Mouse (Mus musculus): ENCODE data around the gene Adamtsl5. TPM values are rescaled to one million over a fixed set of nuclear protein-coding genes. Genes with fewer than 3 reads are reported as not detected.
A peak's percentile ranks its signal among the peaks of the same experiment; 100 is the strongest.

Adamtsl5 gene
- polyA plus RNA-seq, 1 experiment from 2014 or later = 0.31 TPM

GRCm38 (mm10) chr10:80292251-80293146 is 55.7 kb downstream of the Adamtsl5 start, which contains the start of gene Rps15:
Rps15 (plus strand) TSS chr10:80292453.
- Histone ChIP-seq H3K4me3 (ENCODE audit: low read depth, low read length) (peak within 1 kb of the TSS; percentile 91), H3K9me3 (ENCODE audit: control insufficient read depth, low read length) (no peaks in the 10 kb centered on the region), H3K4me2 (peak within 1 kb of the TSS; percentile 99), H3K4me1 (ENCODE audit: control insufficient read depth, insufficient read depth, low read length) (peaks cover 36% of the 10 kb centered on the region), H3K36me3 (ENCODE audit: control insufficient read depth, insufficient read depth, low read length) (peaks cover 17% of the 10 kb centered on the region), H3K9ac (ENCODE audit: low read length) (peak within 1 kb of the TSS; percentile 99), H3K27ac (ENCODE audit: low read depth, low read length) (peak within 1 kb of the TSS; percentile 88), H3K27me3 (ENCODE audit: control insufficient read depth, insufficient read depth, low read length) (no peaks in the 10 kb centered on the region)
- WGBS = under 1% methylated on average over 71 of the region's 72 CpGs
- ATAC-seq (ENCODE audit: low FRiP score) (peak; percentile 85), DNase-seq (ENCODE audit: low spot score, missing footprints) (peak; percentile 99)

Small RNA genes lying within 50 kb of the gene (microRNA-seq; reads per million reads assigned to microRNA genes)
- gene Gm22721 = not detected

Other genes starting within 250 kb of the Adamtsl5 start
- gene Sbno2, start 242.8 kb downstream of the Adamtsl5 start, polyA plus RNA-seq (2014; fragmentation: Nextera tagmentation; extraction: Ambion mirVana) = 7.0 and 7.3 TPM in 2 replicates
- 18.5 and 23.1 TPM in 2 replicates for gene Stk11, start 232.6 kb downstream of the Adamtsl5 start, polyA plus RNA-seq (2014; fragmentation: Nextera tagmentation; extraction: Ambion mirVana)
- gene Atp5d, start 209.8 kb downstream of the Adamtsl5 start, polyA plus RNA-seq (2014; fragmentation: Nextera tagmentation; extraction: Ambion mirVana) = 329 and 355 TPM in 2 replicates
- gene Cbarp, start 207.6 kb downstream of the Adamtsl5 start, polyA plus RNA-seq (2014; fragmentation: Nextera tagmentation; extraction: Ambion mirVana) = 11.1 and 11.8 TPM in 2 replicates
- 66.0 and 71.3 TPM in 2 replicates for gene Midn, start 200.1 kb downstream of the Adamtsl5 start, polyA plus RNA-seq (2014; fragmentation: Nextera tagmentation; extraction: Ambion mirVana)
- gene Cirbp, start 182.4 kb downstream of the Adamtsl5 start, polyA plus RNA-seq (2014; fragmentation: Nextera tagmentation; extraction: Ambion mirVana) = 81.5 and 87.1 TPM in 2 replicates
- gene 1600002K03Rik, start 175.5 kb downstream of the Adamtsl5 start, polyA plus RNA-seq (2014; fragmentation: Nextera tagmentation; extraction: Ambion mirVana) = 8.0 and 8.7 TPM in 2 replicates
- gene Efna2, start 168.9 kb downstream of the Adamtsl5 start, polyA plus RNA-seq (2014; fragmentation: Nextera tagmentation; extraction: Ambion mirVana) = 78.1 and 91.7 TPM in 2 replicates
- gene Mum1, start 122.0 kb downstream of the Adamtsl5 start, polyA plus RNA-seq (2014; fragmentation: Nextera tagmentation; extraction: Ambion mirVana) = 134 and 142 TPM in 2 replicates
- gene Ndufs7, start 99.3 kb downstream of the Adamtsl5 start, polyA plus RNA-seq (2014; fragmentation: Nextera tagmentation; extraction: Ambion mirVana) = 209 and 229 TPM in 2 replicates
- 24.6 and 28.9 TPM in 2 replicates for gene Gamt, start 87.4 kb downstream of the Adamtsl5 start, polyA plus RNA-seq (2014; fragmentation: Nextera tagmentation; extraction: Ambion mirVana)
- 37.8 and 42.6 TPM in 2 replicates for gene Dazap1, start 86.9 kb downstream of the Adamtsl5 start, polyA plus RNA-seq (2014; fragmentation: Nextera tagmentation; extraction: Ambion mirVana)
- 752 and 845 TPM in 2 replicates for gene Rps15, start 56.0 kb downstream of the Adamtsl5 start, polyA plus RNA-seq (2014; fragmentation: Nextera tagmentation; extraction: Ambion mirVana)
- gene Apc2, start 52.4 kb downstream of the Adamtsl5 start, polyA plus RNA-seq (2014; fragmentation: Nextera tagmentation; extraction: Ambion mirVana) = 63.4 and 66.5 TPM in 2 replicates
- gene 2310011J03Rik, start 27.9 kb downstream of the Adamtsl5 start, polyA plus RNA-seq (2014; fragmentation: Nextera tagmentation; extraction: Ambion mirVana) = 36.2 and 40.8 TPM in 2 replicates
- 1.5 and 1.8 TPM in 2 replicates for gene Pcsk4, start 18.9 kb downstream of the Adamtsl5 start, polyA plus RNA-seq (2014; fragmentation: Nextera tagmentation; extraction: Ambion mirVana)
- 4.0 and 4.5 TPM in 2 replicates for gene Reep6, start 18.5 kb downstream of the Adamtsl5 start, polyA plus RNA-seq (2014; fragmentation: Nextera tagmentation; extraction: Ambion mirVana)
- 0.05 and 0.22 TPM in 2 replicates for gene Plk5, start 8.0 kb upstream of the Adamtsl5 start, polyA plus RNA-seq (2014; fragmentation: Nextera tagmentation; extraction: Ambion mirVana)
- 11.8 and 12.4 TPM in 2 replicates for gene Mex3d, start 39.2 kb upstream of the Adamtsl5 start, polyA plus RNA-seq (2014; fragmentation: Nextera tagmentation; extraction: Ambion mirVana)
- gene Mbd3, start 51.1 kb upstream of the Adamtsl5 start, polyA plus RNA-seq (2014; fragmentation: Nextera tagmentation; extraction: Ambion mirVana) = 222 and 252 TPM in 2 replicates
- gene Uqcr11, start 58.4 kb upstream of the Adamtsl5 start, polyA plus RNA-seq (2014; fragmentation: Nextera tagmentation; extraction: Ambion mirVana) = 404 and 476 TPM in 2 replicates
- gene Tcf3, start 85.2 kb upstream of the Adamtsl5 start, polyA plus RNA-seq (2014; fragmentation: Nextera tagmentation; extraction: Ambion mirVana) = 135 and 154 TPM in 2 replicates
- 2.7 and 2.8 TPM in 2 replicates for gene Onecut3, start 146.4 kb upstream of the Adamtsl5 start, polyA plus RNA-seq (2014; fragmentation: Nextera tagmentation; extraction: Ambion mirVana)
- 0.81 and 1.2 TPM in 2 replicates for gene Atp8b3, start 190.7 kb upstream of the Adamtsl5 start, polyA plus RNA-seq (2014; fragmentation: Nextera tagmentation; extraction: Ambion mirVana)
- gene Rexo1, start 213.1 kb upstream of the Adamtsl5 start, polyA plus RNA-seq (2014; fragmentation: Nextera tagmentation; extraction: Ambion mirVana) = 21.6 and 23.5 TPM in 2 replicates
- 3.1 and 3.2 TPM in 2 replicates for gene Klf16, start 228.9 kb upstream of the Adamtsl5 start, polyA plus RNA-seq (2014; fragmentation: Nextera tagmentation; extraction: Ambion mirVana)
- 90.8 and 109 TPM in 2 replicates for gene Abhd17a, start 241.9 kb upstream of the Adamtsl5 start, polyA plus RNA-seq (2014; fragmentation: Nextera tagmentation; extraction: Ambion mirVana)

Data from midbrain, embryonic 11.5 days (tissue).